Mouse (Mus musculus): Measurements from ENCODE around the gene Orai2. TPM values are rescaled to one million over a fixed set of nuclear protein-coding genes. Genes with fewer than 3 reads are reported as not detected.
"Not testable (repeated sequence)": the region's sequence is repeated elsewhere in the genome, so short reads cannot be mapped to it uniquely, and the experiment has no call there.

The Orai2 gene
- polyA plus RNA-seq, 1 experiment from 2014 or later = 8.4 TPM

- H3K4me2 ChIP-seq (ENCODE audit: low read depth, low read length, severe bottlenecking); H3K4me3 ChIP-seq (ENCODE audit: low read depth, low read length); DNase-seq (ENCODE audit: low spot score); H3K9me3 ChIP-seq (ENCODE audit: control insufficient read depth, low read length); ATAC-seq (replicated peaks; ENCODE audit: low FRiP score); H3K36me3 ChIP-seq (ENCODE audit: control insufficient read depth, insufficient read depth, low read length); H3K4me1 ChIP-seq (replicated peaks; ENCODE audit: control insufficient read depth, insufficient read depth, low read length); H3K9ac ChIP-seq (ENCODE audit: low read length); H3K27me3 ChIP-seq (ENCODE audit: control insufficient read depth, insufficient read depth, low read length); H3K27ac ChIP-seq (ENCODE audit: low read depth, low read length): not testable (repeated sequence)
- WGBS = 71% methylated on average over 5 of the region's 5 CpGs
Observed at GRCm38 (mm10) chr5:136149134-136149576, 21.4 kb downstream of the Orai2 start.

DNA sequence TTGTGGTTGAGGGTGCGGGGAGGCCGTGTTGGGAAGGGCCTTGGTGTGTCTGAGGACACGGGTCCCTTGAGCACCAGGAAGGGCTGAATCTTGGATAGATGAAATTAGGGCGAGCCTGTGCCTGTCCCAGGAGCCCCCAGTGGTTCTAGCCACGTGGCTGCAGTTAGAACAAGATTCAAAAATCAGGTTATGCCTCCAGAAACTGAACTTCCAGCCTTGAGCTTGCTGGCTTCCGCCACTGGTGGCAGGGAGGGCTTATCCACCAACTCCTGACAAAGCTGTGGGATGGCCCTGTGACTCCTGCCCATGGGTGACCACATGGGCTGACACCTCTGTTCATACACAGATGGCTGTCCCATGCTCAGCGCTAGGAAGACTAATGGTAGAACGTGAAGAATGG is 22.8 kb downstream of the Orai2 start:
- Histone ChIP-seq H3K4me1 (replicated peaks; ENCODE audit: control insufficient read depth, insufficient read depth, low read length) (no peaks in the 10 kb centered on the region), H3K4me2 (ENCODE audit: low read depth, low read length, severe bottlenecking) (no peak overlapping the region), H3K9ac (ENCODE audit: low read length) (no peak overlapping the region), H3K36me3 (ENCODE audit: control insufficient read depth, insufficient read depth, low read length) (no peaks in the 10 kb centered on the region), H3K4me3 (ENCODE audit: low read depth, low read length) (no peak overlapping the region), H3K9me3 (ENCODE audit: control insufficient read depth, low read length) (no peaks in the 10 kb centered on the region), H3K27me3 (ENCODE audit: control insufficient read depth, insufficient read depth, low read length) (no peaks in the 10 kb centered on the region), H3K27ac (ENCODE audit: low read depth, low read length) (no peak overlapping the region)
- WGBS = 73% methylated on average over 8 of the region's 8 CpGs
- ATAC-seq (replicated peaks; ENCODE audit: low FRiP score) (no peak), DNase-seq (ENCODE audit: low spot score) (no peak)

- Histone ChIP-seq H3K4me1 (replicated peaks; ENCODE audit: control insufficient read depth, insufficient read depth, low read length) (no peaks in the 10 kb centered on the region), H3K9ac (ENCODE audit: low read length) (no peak overlapping the region), H3K36me3 (ENCODE audit: control insufficient read depth, insufficient read depth, low read length) (no peaks in the 10 kb centered on the region), H3K9me3 (ENCODE audit: control insufficient read depth, low read length) (no peaks in the 10 kb centered on the region), H3K4me3 (ENCODE audit: low read depth, low read length) (no peak overlapping the region), H3K27ac (ENCODE audit: low read depth, low read length) (no peak overlapping the region), H3K27me3 (ENCODE audit: control insufficient read depth, insufficient read depth, low read length) (no peaks in the 10 kb centered on the region), H3K4me2 (ENCODE audit: low read depth, low read length, severe bottlenecking) (no peak overlapping the region)
- 92% methylated on average over 1 of the region's 1 CpGs for WGBS
- DNase-seq (ENCODE audit: low spot score) = no peak
- no peak for ATAC-seq (replicated peaks; ENCODE audit: low FRiP score)
Observed at GRCm38 (mm10) chr5:136146936-136147335, 23.6 kb downstream of the Orai2 start.

DNA sequence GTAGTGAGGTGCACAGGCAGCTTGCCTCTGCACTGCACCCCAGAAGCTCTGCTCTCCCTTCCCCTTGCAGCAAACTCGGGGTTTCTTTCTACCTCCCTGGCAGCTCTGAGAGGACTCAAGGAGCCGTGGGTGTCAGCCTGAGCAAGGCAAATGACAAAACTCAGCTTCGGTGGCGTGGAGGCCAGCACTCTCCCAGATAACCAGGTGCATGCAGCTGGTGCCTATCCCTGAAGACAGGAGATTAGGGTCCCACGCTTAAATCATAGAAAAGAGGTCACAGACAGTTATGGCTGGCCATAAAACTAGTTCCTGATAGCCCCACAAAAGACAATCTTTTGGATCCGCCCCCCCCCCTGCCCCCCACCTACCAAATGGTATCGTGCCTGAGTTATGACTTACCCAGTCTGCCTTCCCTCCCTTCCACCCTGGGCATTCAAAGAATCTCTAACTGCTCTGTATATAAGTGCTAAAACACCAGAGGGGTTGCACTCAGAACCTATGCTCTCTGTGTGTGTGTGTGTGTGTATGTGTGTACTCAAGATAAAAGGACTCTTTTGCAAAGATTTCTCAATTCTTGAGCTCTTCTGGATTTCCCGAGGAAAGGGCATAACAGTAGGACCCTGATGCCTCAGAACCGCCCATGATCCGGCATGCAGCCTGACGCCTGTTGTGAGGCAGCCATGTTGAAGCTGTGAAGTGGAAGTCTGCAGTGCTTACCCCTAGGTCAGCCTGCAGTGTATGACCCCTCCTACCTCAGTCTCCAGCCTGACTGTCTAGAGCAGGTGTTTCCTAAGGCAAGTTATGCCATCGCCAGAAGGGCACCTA is 25.7 kb downstream of the Orai2 start:
- Histone ChIP-seq H3K9me3 (ENCODE audit: control insufficient read depth, low read length) (no peaks in the 10 kb centered on the region), H3K4me1 (replicated peaks; ENCODE audit: control insufficient read depth, insufficient read depth, low read length) (no peaks in the 10 kb centered on the region), H3K4me3 (ENCODE audit: low read depth, low read length) (no peak overlapping the region), H3K9ac (ENCODE audit: low read length) (no peak overlapping the region), H3K4me2 (ENCODE audit: low read depth, low read length, severe bottlenecking) (no peak overlapping the region), H3K36me3 (ENCODE audit: control insufficient read depth, insufficient read depth, low read length) (peaks cover 3% of the 10 kb centered on the region; the same call in 1 of the 2 replicates), H3K27ac (ENCODE audit: low read depth, low read length) (no peak overlapping the region), H3K27me3 (ENCODE audit: control insufficient read depth, insufficient read depth, low read length) (no peaks in the 10 kb centered on the region)
- 78% methylated on average over 12 of the region's 12 CpGs for WGBS
- DNase-seq (ENCODE audit: low spot score) (no peak), ATAC-seq (replicated peaks; ENCODE audit: low FRiP score) (no peak)

GRCm38 (mm10) chr5:136143161-136143755 is 27.3 kb downstream of the Orai2 start:
- DNase-seq (ENCODE audit: low spot score) (no peak), ATAC-seq (replicated peaks; ENCODE audit: low FRiP score) (no peak)
- WGBS = 94% methylated on average over 6 of the region's 6 CpGs
- no peaks in the 10 kb centered on the region for H3K27me3 ChIP-seq (ENCODE audit: control insufficient read depth, insufficient read depth, low read length)
- no peak overlapping the region for H3K4me3 ChIP-seq (ENCODE audit: low read depth, low read length)
- no peak overlapping the region for H3K9ac ChIP-seq (ENCODE audit: low read length)
- H3K36me3 ChIP-seq (ENCODE audit: control insufficient read depth, insufficient read depth, low read length) = peaks cover 3% of the 10 kb centered on the region; the same call in 1 of the 2 replicates
- H3K4me2 ChIP-seq (ENCODE audit: low read depth, low read length, severe bottlenecking) = no peak overlapping the region
- no peak overlapping the region for H3K27ac ChIP-seq (ENCODE audit: low read depth, low read length)
- H3K4me1 ChIP-seq (replicated peaks; ENCODE audit: control insufficient read depth, insufficient read depth, low read length) = no peaks in the 10 kb centered on the region
- H3K9me3 ChIP-seq (ENCODE audit: control insufficient read depth, low read length) = no peaks in the 10 kb centered on the region

- DNase-seq (ENCODE audit: low spot score) (no peak), ATAC-seq (replicated peaks; ENCODE audit: low FRiP score) (no peak)
- H3K27ac ChIP-seq (ENCODE audit: low read depth, low read length) = no peak overlapping the region
- no peak overlapping the region for H3K4me2 ChIP-seq (ENCODE audit: low read depth, low read length, severe bottlenecking)
- no peaks in the 10 kb centered on the region for H3K27me3 ChIP-seq (ENCODE audit: control insufficient read depth, insufficient read depth, low read length)
- H3K9ac ChIP-seq (ENCODE audit: low read length) = no peak overlapping the region
- peaks cover 3% of the 10 kb centered on the region; the same call in 1 of the 2 replicates for H3K36me3 ChIP-seq (ENCODE audit: control insufficient read depth, insufficient read depth, low read length)
- H3K4me1 ChIP-seq (replicated peaks; ENCODE audit: control insufficient read depth, insufficient read depth, low read length) = no peaks in the 10 kb centered on the region
- no peaks in the 10 kb centered on the region for H3K9me3 ChIP-seq (ENCODE audit: control insufficient read depth, low read length)
- H3K4me3 ChIP-seq (ENCODE audit: low read depth, low read length) = no peak overlapping the region
- 80% methylated on average over 5 of the region's 5 CpGs for WGBS
Observed at GRCm38 (mm10) chr5:136142746-136143145, 27.8 kb downstream of the Orai2 start.

- peaks cover 3% of the 10 kb centered on the region; the same call in 1 of the 2 replicates for H3K36me3 ChIP-seq (ENCODE audit: control insufficient read depth, insufficient read depth, low read length)
- H3K9ac ChIP-seq (ENCODE audit: low read length) = no peak overlapping the region
- H3K9me3 ChIP-seq (ENCODE audit: control insufficient read depth, low read length) = no peaks in the 10 kb centered on the region
- no peak overlapping the region for H3K4me2 ChIP-seq (ENCODE audit: low read depth, low read length, severe bottlenecking)
- H3K4me1 ChIP-seq (replicated peaks; ENCODE audit: control insufficient read depth, insufficient read depth, low read length) = no peaks in the 10 kb centered on the region; the same call in 1 of the 2 replicates
- H3K27ac ChIP-seq (ENCODE audit: low read depth, low read length) = no peak overlapping the region
- DNase-seq (ENCODE audit: low spot score) = no peak
- no peak for ATAC-seq (replicated peaks; ENCODE audit: low FRiP score)
- no peaks in the 10 kb centered on the region for H3K27me3 ChIP-seq (ENCODE audit: control insufficient read depth, insufficient read depth, low read length)
- 95% methylated on average over 10 of the region's 10 CpGs for WGBS
- no peak overlapping the region for H3K4me3 ChIP-seq (ENCODE audit: low read depth, low read length)
Observed at GRCm38 (mm10) chr5:136140057-136140482, 30.4 kb downstream of the Orai2 start.

DNA sequence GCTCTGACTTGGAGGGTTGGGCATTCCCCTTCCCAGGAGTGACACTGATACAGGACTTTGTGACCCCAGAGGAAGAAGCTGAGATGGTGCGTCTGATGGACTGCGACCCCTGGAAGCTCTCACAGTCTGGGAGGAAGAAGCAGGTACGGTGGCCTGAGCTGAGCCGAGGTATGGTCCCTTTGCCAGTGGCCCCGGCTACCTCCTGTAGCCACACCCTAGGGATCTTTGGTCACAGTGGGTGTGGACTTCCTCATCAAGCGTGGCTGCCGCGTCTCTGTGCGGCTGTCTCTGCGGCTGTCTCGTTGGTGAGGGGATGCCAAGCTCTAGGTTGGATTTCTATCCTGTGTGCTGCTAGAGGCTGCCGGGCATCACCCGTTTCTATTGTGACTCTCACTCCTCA is 31.1 kb downstream of the Orai2 start:
- Histone ChIP-seq H3K27me3 (ENCODE audit: control insufficient read depth, insufficient read depth, low read length) (no peaks in the 10 kb centered on the region), H3K9ac (ENCODE audit: low read length) (no peak overlapping the region), H3K27ac (ENCODE audit: low read depth, low read length) (no peak overlapping the region), H3K4me2 (ENCODE audit: low read depth, low read length, severe bottlenecking) (no peak overlapping the region), H3K9me3 (ENCODE audit: control insufficient read depth, low read length) (no peaks in the 10 kb centered on the region), H3K4me3 (ENCODE audit: low read depth, low read length) (no peak overlapping the region), H3K36me3 (ENCODE audit: control insufficient read depth, insufficient read depth, low read length) (peaks cover 3% of the 10 kb centered on the region; the same call in 1 of the 2 replicates), H3K4me1 (replicated peaks; ENCODE audit: control insufficient read depth, insufficient read depth, low read length) (no peaks in the 10 kb centered on the region; the same call in 1 of the 2 replicates)
- 91% methylated on average over 13 of the region's 13 CpGs for WGBS
- DNase-seq (ENCODE audit: low spot score) (no peak), ATAC-seq (replicated peaks; ENCODE audit: low FRiP score) (no peak)

Measured in forebrain, embryonic 11.5 days (tissue).